Mouse (Mus musculus): ENCODE measurements around the gene Amy2a4. TPM values are rescaled to one million over a fixed set of nuclear protein-coding genes. Genes with fewer than 3 reads are reported as not detected.
"Not testable (repeated sequence)": the region's sequence is repeated elsewhere in the genome, so short reads cannot be mapped to it uniquely, and the experiment has no call there.

Amy2a4 gene
- total RNA-seq (2014; rRNA removed) (not detected in 2 replicates), polyA plus RNA-seq (2015; fragmentation: Nextera tagmentation; extraction: Ambion mirVana) (not detected in 2 replicates)

DNA sequence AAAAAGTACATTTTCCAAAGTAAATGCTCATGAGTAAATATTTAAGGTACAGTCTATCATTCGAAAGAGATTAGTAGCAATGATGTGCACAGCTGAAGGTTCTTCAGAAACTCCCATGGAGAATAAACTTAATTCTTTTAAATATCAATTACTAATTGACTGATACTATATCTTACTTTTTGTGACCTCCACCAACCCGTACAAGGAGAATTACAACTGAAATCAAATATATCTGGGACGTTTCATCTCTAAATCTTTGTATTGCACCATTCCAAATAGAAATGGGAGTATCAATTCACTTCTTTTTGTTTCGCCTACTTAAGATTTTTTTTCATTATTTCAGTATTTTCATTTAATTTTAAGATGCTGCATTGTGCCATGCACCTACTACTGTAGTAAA, at the start of gene Amy2a4:
Gene Amy2a4, minus strand, starts transcription at position 101 of the 400 bp plus-strand sequence.
- not testable (repeated sequence) for H3K27me3 ChIP-seq (ENCODE audit: insufficient read depth, low read length); H3K4me1 ChIP-seq (ENCODE audit: insufficient read depth, low read length); DNase-seq (ENCODE audit: low spot score); H3K36me3 ChIP-seq (ENCODE audit: insufficient read depth, low read length); H3K27ac ChIP-seq (ENCODE audit: low read depth, low read length); ATAC-seq (ENCODE audit: low FRiP score); H3K4me3 ChIP-seq (ENCODE audit: low read depth, low read length); H3K4me2 ChIP-seq (ENCODE audit: low read depth, low read length, poor library complexity, severe bottlenecking); H3K9ac ChIP-seq (replicated peaks; ENCODE audit: low read length, poor library complexity, severe bottlenecking); H3K9me3 ChIP-seq (ENCODE audit: low read length)
- no CpG with 5 or more reads among the region's 4 CpGs for WGBS

DNA sequence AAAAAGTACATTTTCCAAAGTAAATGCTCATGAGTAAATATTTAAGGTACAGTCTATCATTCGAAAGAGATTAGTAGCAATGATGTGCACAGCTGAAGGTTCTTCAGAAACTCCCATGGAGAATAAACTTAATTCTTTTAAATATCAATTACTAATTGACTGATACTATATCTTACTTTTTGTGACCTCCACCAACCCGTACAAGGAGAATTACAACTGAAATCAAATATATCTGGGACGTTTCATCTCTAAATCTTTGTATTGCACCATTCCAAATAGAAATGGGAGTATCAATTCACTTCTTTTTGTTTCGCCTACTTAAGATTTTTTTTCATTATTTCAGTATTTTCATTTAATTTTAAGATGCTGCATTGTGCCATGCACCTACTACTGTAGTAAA, 32.7 kb upstream of the Amy2a4 start, which contains the start of gene Amy2a3:
Gene Amy2a3, minus strand, starts transcription at position 101 of the 400 bp plus-strand sequence.
- not testable (repeated sequence) for ATAC-seq (ENCODE audit: low FRiP score); DNase-seq (ENCODE audit: low spot score); H3K9me3 ChIP-seq (ENCODE audit: low read length); H3K27me3 ChIP-seq (ENCODE audit: insufficient read depth, low read length); H3K4me1 ChIP-seq (ENCODE audit: insufficient read depth, low read length); H3K36me3 ChIP-seq (ENCODE audit: insufficient read depth, low read length); H3K4me2 ChIP-seq (ENCODE audit: low read depth, low read length, poor library complexity, severe bottlenecking); H3K9ac ChIP-seq (replicated peaks; ENCODE audit: low read length, poor library complexity, severe bottlenecking); H3K27ac ChIP-seq (ENCODE audit: low read depth, low read length); H3K4me3 ChIP-seq (ENCODE audit: low read depth, low read length)
- no CpG with 5 or more reads among the region's 4 CpGs for WGBS

DNA sequence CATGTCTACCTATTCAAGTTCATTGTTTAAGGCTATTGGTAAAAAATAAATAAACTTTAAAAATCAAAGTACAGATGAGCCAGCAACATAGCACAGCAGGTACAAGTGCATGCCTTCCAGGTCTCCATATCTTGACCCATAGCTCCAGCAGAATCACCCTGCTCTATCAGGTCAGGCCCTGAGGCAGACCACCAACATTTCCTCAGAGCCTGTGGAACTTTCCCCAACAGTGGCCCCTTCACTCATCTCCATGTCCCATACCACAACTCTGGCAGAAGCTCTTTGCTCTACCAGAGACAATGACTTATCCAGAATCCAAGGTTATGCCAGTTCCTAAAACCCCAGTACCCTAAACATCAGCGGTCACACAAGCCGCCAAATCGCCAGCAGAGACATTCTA, 21.7 kb upstream of the Amy2a4 start:
- not testable (repeated sequence) for H3K9me3 ChIP-seq (ENCODE audit: low read length); H3K4me3 ChIP-seq (ENCODE audit: low read depth, low read length); H3K4me1 ChIP-seq (ENCODE audit: insufficient read depth, low read length); H3K9ac ChIP-seq (replicated peaks; ENCODE audit: low read length, poor library complexity, severe bottlenecking); H3K36me3 ChIP-seq (ENCODE audit: insufficient read depth, low read length); H3K4me2 ChIP-seq (ENCODE audit: low read depth, low read length, poor library complexity, severe bottlenecking); H3K27me3 ChIP-seq (ENCODE audit: insufficient read depth, low read length); DNase-seq (ENCODE audit: low spot score); H3K27ac ChIP-seq (ENCODE audit: low read depth, low read length); ATAC-seq (ENCODE audit: low FRiP score)
- WGBS, result no CpG with 5 or more reads among the region's 3 CpGs

DNA sequence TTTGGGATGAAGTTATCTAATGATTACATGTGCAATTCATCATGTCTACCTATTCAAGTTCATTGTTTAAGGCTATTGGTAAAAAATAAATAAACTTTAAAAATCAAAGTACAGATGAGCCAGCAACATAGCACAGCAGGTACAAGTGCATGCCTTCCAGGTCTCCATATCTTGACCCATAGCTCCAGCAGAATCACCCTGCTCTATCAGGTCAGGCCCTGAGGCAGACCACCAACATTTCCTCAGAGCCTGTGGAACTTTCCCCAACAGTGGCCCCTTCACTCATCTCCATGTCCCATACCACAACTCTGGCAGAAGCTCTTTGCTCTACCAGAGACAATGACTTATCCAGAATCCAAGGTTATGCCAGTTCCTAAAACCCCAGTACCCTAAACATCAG, 11.0 kb downstream of the Amy2a4 start:
- not testable (repeated sequence) for H3K4me2 ChIP-seq (ENCODE audit: low read depth, low read length, poor library complexity, severe bottlenecking); H3K4me3 ChIP-seq (ENCODE audit: low read depth, low read length); ATAC-seq (ENCODE audit: low FRiP score); H3K36me3 ChIP-seq (ENCODE audit: insufficient read depth, low read length); H3K27ac ChIP-seq (ENCODE audit: low read depth, low read length); H3K9ac ChIP-seq (replicated peaks; ENCODE audit: low read length, poor library complexity, severe bottlenecking); H3K27me3 ChIP-seq (ENCODE audit: insufficient read depth, low read length); H3K4me1 ChIP-seq (ENCODE audit: insufficient read depth, low read length); H3K9me3 ChIP-seq (ENCODE audit: low read length); DNase-seq (ENCODE audit: low spot score)

DNA sequence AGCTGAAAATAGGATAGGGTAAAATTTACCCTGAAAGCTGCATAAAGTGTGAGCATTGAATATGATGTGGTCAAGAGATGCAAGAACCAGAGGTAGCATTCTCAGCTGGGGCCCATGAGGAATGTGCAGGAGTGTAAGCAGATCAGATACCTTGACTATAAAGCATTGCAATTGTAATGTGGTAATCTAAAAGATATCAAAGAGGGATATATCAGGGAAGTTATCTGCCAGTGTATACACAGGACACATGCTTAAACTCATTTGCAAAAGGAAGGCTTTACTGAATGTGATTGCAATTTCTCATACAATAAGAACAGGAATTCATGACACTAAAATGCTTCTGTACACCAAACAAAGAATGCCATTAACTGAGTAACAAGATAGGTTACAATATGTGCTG, 11.7 kb downstream of the Amy2a4 start:
- not testable (repeated sequence) for H3K9ac ChIP-seq (replicated peaks; ENCODE audit: low read length, poor library complexity, severe bottlenecking); H3K9me3 ChIP-seq (ENCODE audit: low read length); H3K4me2 ChIP-seq (ENCODE audit: low read depth, low read length, poor library complexity, severe bottlenecking); DNase-seq (ENCODE audit: low spot score); H3K4me3 ChIP-seq (ENCODE audit: low read depth, low read length); H3K27me3 ChIP-seq (ENCODE audit: insufficient read depth, low read length); H3K27ac ChIP-seq (ENCODE audit: low read depth, low read length); H3K36me3 ChIP-seq (ENCODE audit: insufficient read depth, low read length); H3K4me1 ChIP-seq (ENCODE audit: insufficient read depth, low read length)
- ATAC-seq (ENCODE audit: low FRiP score), result 0 out of 2 replicates have a peak, but pooled peaks have one; percentile 10

DNA sequence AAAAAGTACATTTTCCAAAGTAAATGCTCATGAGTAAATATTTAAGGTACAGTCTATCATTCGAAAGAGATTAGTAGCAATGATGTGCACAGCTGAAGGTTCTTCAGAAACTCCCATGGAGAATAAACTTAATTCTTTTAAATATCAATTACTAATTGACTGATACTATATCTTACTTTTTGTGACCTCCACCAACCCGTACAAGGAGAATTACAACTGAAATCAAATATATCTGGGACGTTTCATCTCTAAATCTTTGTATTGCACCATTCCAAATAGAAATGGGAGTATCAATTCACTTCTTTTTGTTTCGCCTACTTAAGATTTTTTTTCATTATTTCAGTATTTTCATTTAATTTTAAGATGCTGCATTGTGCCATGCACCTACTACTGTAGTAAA, 32.5 kb downstream of the Amy2a4 start, which contains the start of gene Amy2a5:
Gene Amy2a5, minus strand, starts transcription at position 101 of the 400 bp plus-strand sequence.
- not testable (repeated sequence) for H3K9ac ChIP-seq (replicated peaks; ENCODE audit: low read length, poor library complexity, severe bottlenecking); DNase-seq (ENCODE audit: low spot score); H3K4me3 ChIP-seq (ENCODE audit: low read depth, low read length); H3K27me3 ChIP-seq (ENCODE audit: insufficient read depth, low read length); H3K9me3 ChIP-seq (ENCODE audit: low read length); H3K36me3 ChIP-seq (ENCODE audit: insufficient read depth, low read length); H3K27ac ChIP-seq (ENCODE audit: low read depth, low read length); H3K4me1 ChIP-seq (ENCODE audit: insufficient read depth, low read length); H3K4me2 ChIP-seq (ENCODE audit: low read depth, low read length, poor library complexity, severe bottlenecking); ATAC-seq (ENCODE audit: low FRiP score)
- no CpG with 5 or more reads among the region's 4 CpGs for WGBS

Other genes starting within 250 kb of the Amy2a4 start
- gene Amy2a5, start 32.6 kb downstream of the Amy2a4 start, total RNA-seq (2014; rRNA removed), result not detected in 2 replicates
- 0.11 TPM in 1 of 2 replicates, not detected in the other for gene Amy2a5, start 32.6 kb downstream of the Amy2a4 start, polyA plus RNA-seq (2015; fragmentation: Nextera tagmentation; extraction: Ambion mirVana)
- gene Amy2a3, start 32.6 kb upstream of the Amy2a4 start, total RNA-seq (2014; rRNA removed), result not detected in 2 replicates
- not detected in 2 replicates for gene Amy2a3, start 32.6 kb upstream of the Amy2a4 start, polyA plus RNA-seq (2015; fragmentation: Nextera tagmentation; extraction: Ambion mirVana)
- gene Amy2a2, start 65.2 kb upstream of the Amy2a4 start, total RNA-seq (2014; rRNA removed), result not detected in 2 replicates
- gene Amy2a2, start 65.2 kb upstream of the Amy2a4 start, polyA plus RNA-seq (2015; fragmentation: Nextera tagmentation; extraction: Ambion mirVana), result not detected in 2 replicates
- gene Amy2a1, start 241.0 kb upstream of the Amy2a4 start, total RNA-seq (2014; rRNA removed), result not detected in 2 replicates
- gene Amy2a1, start 241.0 kb upstream of the Amy2a4 start, polyA plus RNA-seq (2015; fragmentation: Nextera tagmentation; extraction: Ambion mirVana), result not detected in 2 replicates

All from midbrain, postnatal 0 days (tissue).